Mouse (Mus musculus) liver, embryonic 11.5 days (tissue): Measurements from ENCODE around the gene Sgce. TPM values are rescaled to one million over a fixed set of nuclear protein-coding genes. Genes with fewer than 3 reads are reported as not detected.

Experiments used
- ATAC-seq: fragments of 200-750 bp; cut with Nextera tagmentation; replicated peaks from 2 replicates; pipeline ENCODE4 v1.8.0; 2017; ENCODE audit warnings: moderate number of reproducible peaks, mild to moderate bottlenecking, moderate TSS enrichment, moderate library complexity; ENCODE audit not compliant: low FRiP score
- DNase-seq: peaks from one replicate; pipeline ENCODE4 v3.0.0-alpha.2; 2017; ENCODE audit warnings: low spot score
- H3K27ac ChIP-seq: fragments of 300-500 bp; sonication (generic); 2 replicates; pipeline ENCODE4 v1.5.1; 2014; ENCODE audit warnings: mild to moderate bottlenecking, low read depth, low read length, control low read depth
- H3K27me3 ChIP-seq: fragments of 300-500 bp; sonication (generic); replicated peaks from 2 replicates; pipeline ENCODE4 v1.6.1; 2014; ENCODE audit warnings: low read length, mixed read lengths; ENCODE audit not compliant: control insufficient read depth, insufficient read depth
- H3K36me3 ChIP-seq: fragments of 300-500 bp; sonication (generic); 2 replicates; pipeline ENCODE4 v1.6.1; 2014; ENCODE audit warnings: mild to moderate bottlenecking, low read length, moderate library complexity, mixed read lengths; ENCODE audit not compliant: control insufficient read depth, insufficient read depth
- H3K4me1 ChIP-seq: fragments of 300-500 bp; sonication (generic); replicated peaks from 2 replicates; pipeline ENCODE4 v1.6.1; 2014; ENCODE audit warnings: low read length, mixed read lengths; ENCODE audit not compliant: control insufficient read depth, insufficient read depth
- H3K4me2 ChIP-seq: fragments of 300-500 bp; sonication (generic); 2 replicates; pipeline ENCODE4 v1.6.1; 2014; ENCODE audit warnings: mild to moderate bottlenecking, control low read depth, moderate library complexity
- H3K4me3 ChIP-seq: fragments of 300-500 bp; sonication (generic); 2 replicates; pipeline ENCODE4 v1.5.1; 2014; ENCODE audit warnings: low read depth, low read length, control low read depth
- H3K9ac ChIP-seq: fragments of 300-500 bp; sonication (generic); 2 replicates; pipeline ENCODE4 v1.6.1; 2014; ENCODE audit warnings: low read depth, low read length, control low read depth
- H3K9me3 ChIP-seq: fragments of 300-500 bp; sonication (generic); 2 replicates; pipeline ENCODE4 v1.6.1; 2016; ENCODE audit warnings: low read length, inconsistent platforms, mixed read lengths; ENCODE audit not compliant: control insufficient read depth
- WGBS: fragments of 180-500 bp; shearing (Covaris S2); extraction: QIAGEN DNeasy Blood & Tissue Kit; methylation state at CpG from one replicate; pipeline ENCODE4 v1.1.7; 2014; 5-methylcytosine and 5-hydroxymethylcytosine counted together
- polyA plus RNA-seq: library from polyadenylated mRNA; unstranded; fragments of >200 nt; fragmentation: Nextera tagmentation; extraction: Ambion mirVana; gene quantifications from 2 replicates; pipeline ENCODE4 v1.2.1, GENCODE M21; 2014

Sgce gene
- polyA plus RNA-seq, 1 experiment from 2014 or later = 24.0 TPM

DNA sequence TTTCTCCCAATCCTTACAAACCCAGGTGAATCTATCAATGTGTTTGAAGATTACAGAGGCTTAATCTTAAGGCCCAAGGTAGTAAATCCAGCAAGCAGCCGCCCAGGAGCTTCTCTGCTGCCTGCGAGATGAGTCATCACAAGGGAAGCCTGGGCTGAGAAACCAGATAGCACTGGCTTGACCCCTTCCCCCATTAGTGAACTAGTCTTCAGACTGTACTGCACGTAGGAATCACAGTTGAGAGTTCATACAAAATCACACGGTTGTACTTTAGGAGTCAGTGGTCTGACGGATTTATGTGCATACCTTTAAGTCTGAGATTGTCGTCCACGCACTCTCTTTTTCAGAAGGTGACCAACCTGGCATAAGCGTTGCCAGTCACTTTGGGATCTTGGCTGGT, 13.8 kb downstream of the Sgce start:
- H3K36me3 ChIP-seq = no peaks in the 10 kb centered on the region
- no peak overlapping the region for H3K4me2 ChIP-seq
- WGBS = 40% methylated on average over 8 of the region's 8 CpGs
- no peak overlapping the region for H3K9ac ChIP-seq
- peak overlapping the region; percentile 9; the same call in 1 of the 2 replicates for H3K27ac ChIP-seq
- DNase-seq (no peak), ATAC-seq (peak; percentile 47; the same call in 1 of the 2 replicates)
- H3K4me1 ChIP-seq = peaks cover 7% of the 10 kb centered on the region; the same call in 1 of the 2 replicates
- H3K27me3 ChIP-seq = no peaks in the 10 kb centered on the region
- no peak overlapping the region for H3K4me3 ChIP-seq
- no peaks in the 10 kb centered on the region for H3K9me3 ChIP-seq

DNA sequence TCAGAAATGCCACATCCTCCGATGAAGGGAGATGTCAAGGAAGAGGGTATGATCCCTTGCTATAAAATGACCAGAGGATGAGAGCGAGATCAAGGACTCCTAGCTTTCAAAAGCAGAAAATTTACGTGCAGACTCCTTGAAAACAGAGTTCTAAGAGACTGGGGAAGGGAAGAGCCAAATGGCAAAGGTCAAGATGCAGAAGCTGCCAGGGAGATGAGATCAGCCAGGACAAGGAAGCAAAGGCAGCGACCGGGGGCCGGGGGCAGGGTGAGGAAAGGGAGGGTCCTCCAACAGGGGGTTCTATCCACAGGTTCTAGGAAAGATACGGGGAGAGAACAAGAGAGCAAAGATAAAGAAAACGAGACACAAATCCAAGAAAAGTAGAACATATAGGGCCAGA, 15.3 kb downstream of the Sgce start:
- no peak overlapping the region for H3K4me2 ChIP-seq
- no peaks in the 10 kb centered on the region for H3K36me3 ChIP-seq
- peaks cover 5% of the 10 kb centered on the region; the same call in 1 of the 2 replicates for H3K4me1 ChIP-seq
- no peak overlapping the region for H3K4me3 ChIP-seq
- no peaks in the 10 kb centered on the region for H3K27me3 ChIP-seq
- 51% methylated on average over 8 of the region's 8 CpGs for WGBS
- no peak overlapping the region for H3K9ac ChIP-seq
- H3K27ac ChIP-seq = no peak overlapping the region
- DNase-seq = no peak
- no peak for ATAC-seq
- no peaks in the 10 kb centered on the region for H3K9me3 ChIP-seq

GRCm38 (mm10) chr6:4728305-4728704, 18.7 kb downstream of the Sgce start:
- WGBS = 69% methylated on average over 2 of the region's 2 CpGs
- ATAC-seq (no peak), DNase-seq (no peak)
- Histone ChIP-seq H3K4me3 (no peak overlapping the region), H3K27ac (no peak overlapping the region), H3K9me3 (no peaks in the 10 kb centered on the region), H3K36me3 (no peaks in the 10 kb centered on the region), H3K9ac (no peak overlapping the region), H3K4me2 (no peak overlapping the region), H3K27me3 (no peaks in the 10 kb centered on the region), H3K4me1 (peaks cover 4% of the 10 kb centered on the region; the same call in 1 of the 2 replicates)

DNA sequence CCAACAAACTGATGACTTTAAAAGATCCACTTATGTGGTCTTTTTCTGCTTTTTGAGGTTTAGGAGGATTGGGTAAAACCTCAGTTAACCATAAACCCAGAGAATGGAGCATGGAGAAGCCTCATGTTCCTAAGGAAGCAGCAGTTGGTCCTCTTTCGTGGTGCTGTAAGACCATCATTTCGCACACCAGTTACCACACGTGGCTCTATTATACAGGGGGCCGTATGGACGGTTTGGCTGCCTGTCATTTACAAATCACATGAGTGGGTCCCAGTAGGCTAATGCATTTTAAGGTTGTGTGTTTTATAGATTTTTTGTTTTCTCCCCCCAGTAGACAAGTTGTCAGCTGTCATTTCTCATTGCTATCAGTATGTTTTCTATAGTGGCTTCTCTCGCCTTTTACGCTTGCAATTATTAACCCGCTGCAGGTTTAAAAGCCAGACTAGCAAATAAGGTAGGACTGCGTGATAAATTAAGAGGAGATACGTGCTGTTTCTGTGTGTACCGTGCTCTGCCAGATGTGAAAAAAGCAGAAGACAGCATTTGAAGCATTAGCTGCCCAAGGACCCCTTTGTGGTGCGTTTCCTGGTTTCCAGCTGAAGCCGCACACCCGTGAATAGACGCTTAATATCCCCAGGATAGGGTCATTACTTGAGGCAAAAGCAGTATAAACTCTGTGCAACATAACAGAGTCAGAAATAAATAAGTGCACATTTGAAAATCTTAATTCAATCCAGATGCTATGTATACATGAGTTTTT, 22.8 kb downstream of the Sgce start:
- no peak overlapping the region for H3K4me3 ChIP-seq
- no peak for DNase-seq
- WGBS = 78% methylated on average over 15 of the region's 15 CpGs
- no peaks in the 10 kb centered on the region for H3K4me1 ChIP-seq
- no peaks in the 10 kb centered on the region for H3K27me3 ChIP-seq
- no peaks in the 10 kb centered on the region for H3K9me3 ChIP-seq
- no peak for ATAC-seq
- no peak overlapping the region for H3K4me2 ChIP-seq
- no peak overlapping the region for H3K9ac ChIP-seq
- H3K27ac ChIP-seq = no peak overlapping the region
- no peaks in the 10 kb centered on the region for H3K36me3 ChIP-seq

GRCm38 (mm10) chr6:4722739-4723138, 24.3 kb downstream of the Sgce start:
- Histone ChIP-seq H3K4me3 (no peak overlapping the region), H3K4me2 (no peak overlapping the region), H3K27me3 (no peaks in the 10 kb centered on the region), H3K4me1 (no peaks in the 10 kb centered on the region), H3K27ac (no peak overlapping the region), H3K9me3 (no peaks in the 10 kb centered on the region), H3K36me3 (no peaks in the 10 kb centered on the region), H3K9ac (no peak overlapping the region)
- ATAC-seq (no peak), DNase-seq (no peak)
- 87% methylated on average over 13 of the region's 13 CpGs for WGBS

- H3K9ac ChIP-seq = no peak overlapping the region
- H3K27me3 ChIP-seq = no peaks in the 10 kb centered on the region
- DNase-seq (no peak), ATAC-seq (no peak)
- H3K36me3 ChIP-seq = no peaks in the 10 kb centered on the region
- no peak overlapping the region for H3K4me3 ChIP-seq
- H3K4me1 ChIP-seq = no peaks in the 10 kb centered on the region
- H3K9me3 ChIP-seq = no peaks in the 10 kb centered on the region
- 80% methylated on average over 6 of the region's 6 CpGs for WGBS
- H3K4me2 ChIP-seq = no peak overlapping the region
- no peak overlapping the region for H3K27ac ChIP-seq
These were observed 24.9 kb downstream of the Sgce start for GRCm38 (mm10) chr6:4722142-4722541.

GRCm38 (mm10) chr6:4717344-4717743, 29.7 kb downstream of the Sgce start:
- Histone ChIP-seq H3K9ac (no peak overlapping the region), H3K9me3 (no peaks in the 10 kb centered on the region), H3K36me3 (no peaks in the 10 kb centered on the region), H3K4me3 (no peak overlapping the region), H3K4me1 (no peaks in the 10 kb centered on the region), H3K27ac (no peak overlapping the region), H3K27me3 (no peaks in the 10 kb centered on the region), H3K4me2 (no peak overlapping the region)
- DNase-seq (no peak), ATAC-seq (no peak)
- 87% methylated on average over 2 of the region's 2 CpGs for WGBS

DNA sequence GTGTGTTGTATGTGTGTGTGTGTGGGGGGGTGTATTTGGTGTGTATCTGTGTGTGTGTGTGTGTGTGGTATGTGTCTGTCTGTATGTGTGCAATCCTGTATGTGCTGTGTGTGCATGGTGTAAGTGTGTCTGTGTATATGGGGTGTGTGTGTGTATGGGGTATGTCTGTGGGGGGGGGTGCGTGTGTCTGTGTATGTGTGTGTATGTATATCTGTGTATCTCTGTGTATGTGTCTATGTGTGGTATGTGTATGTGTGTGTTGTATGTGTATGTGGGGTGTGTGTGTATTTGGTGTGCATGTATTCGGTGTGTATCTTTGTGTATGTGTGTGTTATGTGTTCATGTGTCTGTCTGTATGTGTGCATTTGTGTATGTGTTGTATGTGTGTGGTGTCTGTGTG, 30.8 kb downstream of the Sgce start:
- no peaks in the 10 kb centered on the region for H3K27me3 ChIP-seq
- H3K9me3 ChIP-seq = no peaks in the 10 kb centered on the region
- WGBS = 95% methylated on average over 2 of the region's 2 CpGs
- H3K4me3 ChIP-seq = no peak overlapping the region
- H3K9ac ChIP-seq = no peak overlapping the region
- no peak overlapping the region for H3K4me2 ChIP-seq
- H3K27ac ChIP-seq = no peak overlapping the region
- ATAC-seq = no peak
- no peak for DNase-seq
- H3K4me1 ChIP-seq = no peaks in the 10 kb centered on the region
- no peaks in the 10 kb centered on the region for H3K36me3 ChIP-seq

DNA sequence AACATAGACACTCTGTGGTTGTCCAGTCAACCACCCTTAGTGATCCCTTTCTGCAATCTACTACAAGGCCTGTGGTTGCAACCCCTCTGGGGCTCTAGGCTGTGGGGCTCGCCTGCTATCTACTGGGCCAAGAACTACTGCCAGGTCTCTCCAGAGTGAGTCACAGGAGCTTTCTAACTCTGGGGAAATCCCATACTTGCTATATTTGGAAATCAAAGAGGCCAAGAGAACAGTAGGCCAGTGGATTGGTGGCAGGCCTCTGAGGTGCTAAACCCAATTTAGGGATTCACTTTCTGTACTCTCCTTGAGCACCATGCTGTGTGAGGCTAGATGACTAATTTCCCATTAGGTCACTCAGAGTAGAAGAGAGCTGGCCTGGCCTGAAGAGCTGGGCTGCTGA, 38.0 kb downstream of the Sgce start:
- no peak for ATAC-seq
- H3K9me3 ChIP-seq = no peaks in the 10 kb centered on the region
- no peaks in the 10 kb centered on the region for H3K27me3 ChIP-seq
- H3K27ac ChIP-seq = no peak overlapping the region
- no peaks in the 10 kb centered on the region for H3K36me3 ChIP-seq
- DNase-seq = no peak
- no peak overlapping the region for H3K4me3 ChIP-seq
- WGBS = 77% methylated on average over 1 of the region's 1 CpGs
- no peak overlapping the region for H3K9ac ChIP-seq
- H3K4me2 ChIP-seq = no peak overlapping the region
- no peaks in the 10 kb centered on the region for H3K4me1 ChIP-seq
